Mouse (Mus musculus) layer of hippocampus, adult 2 months (tissue): Measurements from ENCODE around the gene Arl6ip4. TPM values are rescaled to one million over a fixed set of nuclear protein-coding genes. Genes with fewer than 3 reads are reported as not detected.
A peak's percentile ranks its signal among the peaks of the same experiment; 100 is the strongest.

Experiments used
- DNase-seq, 2 experiments: peaks; one replicate each; pipeline ENCODE4 v3.0.0; 2022; ENCODE audit warnings: low spot score in 2 of 2
- H3K27ac ChIP-seq: fragments of 200-600 bp; 2 replicates; pipeline ENCODE4 v1.8.1; 2022
- H3K4me3 ChIP-seq: fragments of 200-600 bp; 2 replicates; pipeline ENCODE4 v1.8.1; 2022; ENCODE audit warnings: mild to moderate bottlenecking
- CTCF ChIP-seq: fragments of 200-600 bp; conservative IDR thresholded peaks from 2 replicates; pipeline ENCODE4 v1.8.1; 2022; ENCODE audit warnings: antibody characterized with exemption, mild to moderate bottlenecking, moderate library complexity
- total RNA-seq, 2 experiments: library from RNA; stranded (reverse); gene quantifications; 2 replicates each; pipeline ENCODE4 v1.2.3; 2021

Gene Arl6ip4
- total RNA-seq, 2 experiments from 2014 or later = 49.8 to 52.2 TPM

- DNase-seq = no peak
- Histone ChIP-seq H3K4me3 (no peak overlapping the region), H3K27ac (no peak overlapping the region)
- no peak for TF ChIP-seq CTCF
Observed at GRCm38 (mm10) chr5:124100128-124101044, 15.5 kb upstream of the Arl6ip4 start.

- no peak overlapping the region for H3K27ac ChIP-seq
- no peak for DNase-seq
- TF ChIP-seq CTCF = no peak
- no peak overlapping the region for H3K4me3 ChIP-seq
Observed at GRCm38 (mm10) chr5:124102326-124102725, 13.6 kb upstream of the Arl6ip4 start.

- DNase-seq = no peak
- H3K27ac ChIP-seq = no peak overlapping the region
- TF ChIP-seq CTCF = no peak
- no peak overlapping the region for H3K4me3 ChIP-seq
Observed at GRCm38 (mm10) chr5:124103020-124103419, 12.9 kb upstream of the Arl6ip4 start.

GRCm38 (mm10) chr5:124103552-124103951 lies 12.3 kb upstream of the Arl6ip4 start:
- no peak for TF ChIP-seq CTCF
- Histone ChIP-seq H3K27ac (no peak overlapping the region), H3K4me3 (no peak overlapping the region)
- DNase-seq = no peak

GRCm38 (mm10) chr5:124111077-124111741 lies 4.7 kb upstream of the Arl6ip4 start:
- TF ChIP-seq CTCF = peak; percentile 86
- H3K4me3 ChIP-seq = peak overlapping the region; percentile 80
- H3K27ac ChIP-seq = peak overlapping the region; percentile 96
- no peak for DNase-seq

- DNase-seq = peak; percentile 94
- TF ChIP-seq CTCF = peak; percentile 51
- Histone ChIP-seq H3K4me3 (peak within 1 kb of the TSS; percentile 80), H3K27ac (peak within 1 kb of the TSS; percentile 96)
Observed at GRCm38 (mm10) chr5:124111742-124112497, 4.0 kb upstream of the Arl6ip4 start, which contains the start of gene Ogfod2. Gene Ogfod2 (plus strand): TSS chr5:124112297.

GRCm38 (mm10) chr5:124112531-124112930 lies 3.4 kb upstream of the Arl6ip4 start:
- DNase-seq = no peak
- H3K4me3 ChIP-seq = peak overlapping the region; percentile 80
- H3K27ac ChIP-seq = peak overlapping the region; percentile 96
- TF ChIP-seq CTCF = no peak

GRCm38 (mm10) chr5:124113030-124113429 lies 2.9 kb upstream of the Arl6ip4 start:
- H3K27ac ChIP-seq = peak overlapping the region; percentile 96
- DNase-seq = peak; percentile 59 to 68
- TF ChIP-seq CTCF = peak; percentile 73
- H3K4me3 ChIP-seq = peak overlapping the region; percentile 80

GRCm38 (mm10) chr5:124114276-124115025 lies 1.4 kb upstream of the Arl6ip4 start:
- no peak overlapping the region for H3K27ac ChIP-seq
- no peak for DNase-seq
- no peak for TF ChIP-seq CTCF
- H3K4me3 ChIP-seq = no peak overlapping the region

GRCm38 (mm10) chr5:124115531-124115930 lies 358 bp upstream of the Arl6ip4 start:
- peak overlapping the region; percentile 93 for H3K27ac ChIP-seq
- DNase-seq = no peak
- H3K4me3 ChIP-seq = peak overlapping the region; percentile 66
- TF ChIP-seq CTCF = no peak

- no peak overlapping the region for H3K4me3 ChIP-seq
- TF ChIP-seq CTCF = no peak
- no peak for DNase-seq
- H3K27ac ChIP-seq = peak overlapping the region; percentile 33; the same call in 1 of the 2 replicates
Observed at GRCm38 (mm10) chr5:124119204-124119603, 3.3 kb downstream of the Arl6ip4 start.

GRCm38 (mm10) chr5:124122357-124122756 lies 6.5 kb downstream of the Arl6ip4 start:
- no peak for TF ChIP-seq CTCF
- no peak overlapping the region for H3K27ac ChIP-seq

More at GRCm38 (mm10) chr5:124122357-124122756, 6.5 kb downstream of the Arl6ip4 start:
- no peak overlapping the region for H3K4me3 ChIP-seq
- no peak for DNase-seq
